Mouse (Mus musculus) layer of hippocampus, postnatal 36 days (tissue): ENCODE data around the gene Gpr146. TPM values are rescaled to one million over a fixed set of nuclear protein-coding genes. Genes with fewer than 3 reads are reported as not detected.

Experiments used
- DNase-seq, 2 experiments: peaks; one replicate each; pipeline ENCODE4 v3.0.0; 2022
- total RNA-seq, 2 experiments: library from RNA; stranded (reverse); gene quantifications; 2 replicates each; pipeline ENCODE4 v1.2.3; 2021

Gene Gpr146
- total RNA-seq, 2 experiments from 2014 or later, result 11.0 to 13.1 TPM

DNA sequence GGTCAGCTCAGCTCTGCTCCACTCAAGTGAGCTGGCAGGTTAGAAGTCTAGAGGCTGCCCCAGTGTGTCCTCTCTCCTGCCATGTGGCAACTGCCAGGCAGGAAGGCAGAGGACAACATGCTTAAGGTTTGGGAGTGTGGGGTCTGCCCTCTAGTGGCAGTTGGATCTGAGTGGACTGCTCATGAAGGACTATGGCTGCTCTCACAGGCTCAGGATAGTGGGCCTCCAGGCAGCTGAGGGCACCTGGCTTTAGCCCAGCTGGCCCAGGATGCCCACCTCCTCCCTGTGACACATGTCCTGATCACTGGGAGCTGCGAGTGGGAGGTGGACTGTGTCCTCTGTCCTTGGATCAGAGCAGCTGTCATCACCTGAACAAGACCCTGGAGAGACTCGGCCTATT is 18.8 kb upstream of the Gpr146 start:
- no peak for DNase-seq

DNA sequence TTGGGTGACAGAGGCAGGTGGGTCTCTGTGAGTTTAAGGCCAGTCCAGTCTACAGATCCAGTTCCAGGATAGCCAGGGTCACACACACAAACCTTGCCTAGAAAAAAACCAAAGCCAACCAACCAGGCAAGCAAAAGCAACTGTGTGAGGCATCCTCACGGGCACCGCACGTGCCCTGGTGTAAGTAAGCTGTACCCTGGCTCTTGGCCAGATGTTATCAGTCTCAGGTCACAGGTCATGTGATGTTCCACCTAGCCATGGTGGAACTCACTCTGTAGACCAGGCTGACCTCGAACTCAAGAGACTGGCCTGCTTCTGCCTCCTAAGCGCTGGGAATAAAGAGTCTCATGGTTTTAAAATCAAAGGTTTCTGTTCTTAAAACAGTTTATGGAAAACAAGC is 18.3 kb upstream of the Gpr146 start:
- no peak for DNase-seq

DNA sequence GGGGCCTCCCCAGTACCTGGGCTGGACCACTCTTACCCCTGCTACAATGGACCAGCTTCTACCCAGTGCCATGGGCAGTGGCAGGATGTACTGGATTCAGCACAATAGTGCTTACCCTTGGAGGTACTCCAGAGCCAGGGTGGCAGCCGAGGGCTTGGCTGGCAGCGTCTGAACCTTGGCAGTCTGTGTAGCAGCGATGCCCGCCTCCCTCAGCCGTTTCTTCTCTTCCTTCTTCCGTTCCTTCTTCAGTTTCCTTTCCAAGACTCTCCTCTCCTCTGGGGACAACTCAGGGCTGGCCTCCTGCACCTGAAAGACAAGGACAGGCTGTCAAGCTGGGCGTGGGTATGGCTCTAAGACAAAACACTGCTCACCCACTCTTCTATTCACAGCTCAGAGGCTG is 13.6 kb upstream of the Gpr146 start:
- no peak for DNase-seq

DNA sequence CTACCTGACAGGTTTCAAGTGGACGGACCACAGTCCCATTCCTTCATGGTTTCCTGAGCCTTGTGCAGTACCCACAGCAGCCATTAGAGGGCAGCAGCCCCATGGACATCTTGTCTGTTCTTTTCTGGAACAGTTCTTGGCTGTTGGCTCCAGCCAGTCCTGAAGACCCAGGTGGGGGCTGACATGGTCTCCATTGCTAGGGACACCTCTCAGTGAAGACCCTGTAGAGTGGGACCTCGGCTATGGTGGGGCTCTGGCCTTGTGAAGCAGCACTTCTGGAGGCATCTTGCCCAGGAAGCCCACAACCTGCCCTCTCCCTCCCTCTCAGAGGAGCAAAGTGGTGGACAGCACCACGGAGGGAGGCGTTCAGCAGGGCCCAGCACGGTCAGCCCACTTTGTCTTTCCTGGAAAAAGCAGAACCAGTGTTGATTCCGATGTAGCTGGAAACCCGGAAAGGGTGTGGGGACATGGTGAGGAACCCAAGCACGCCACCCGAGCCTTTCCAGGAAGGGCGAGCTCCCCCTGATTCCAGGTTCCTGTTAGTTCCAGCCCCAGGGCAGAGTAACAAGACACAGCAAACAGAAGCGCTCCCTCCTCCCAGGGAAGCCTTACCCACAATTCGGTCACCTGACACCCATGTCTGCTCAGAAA is 13.1 kb upstream of the Gpr146 start:
- peak; percentile 84 to 88 for DNase-seq

DNA sequence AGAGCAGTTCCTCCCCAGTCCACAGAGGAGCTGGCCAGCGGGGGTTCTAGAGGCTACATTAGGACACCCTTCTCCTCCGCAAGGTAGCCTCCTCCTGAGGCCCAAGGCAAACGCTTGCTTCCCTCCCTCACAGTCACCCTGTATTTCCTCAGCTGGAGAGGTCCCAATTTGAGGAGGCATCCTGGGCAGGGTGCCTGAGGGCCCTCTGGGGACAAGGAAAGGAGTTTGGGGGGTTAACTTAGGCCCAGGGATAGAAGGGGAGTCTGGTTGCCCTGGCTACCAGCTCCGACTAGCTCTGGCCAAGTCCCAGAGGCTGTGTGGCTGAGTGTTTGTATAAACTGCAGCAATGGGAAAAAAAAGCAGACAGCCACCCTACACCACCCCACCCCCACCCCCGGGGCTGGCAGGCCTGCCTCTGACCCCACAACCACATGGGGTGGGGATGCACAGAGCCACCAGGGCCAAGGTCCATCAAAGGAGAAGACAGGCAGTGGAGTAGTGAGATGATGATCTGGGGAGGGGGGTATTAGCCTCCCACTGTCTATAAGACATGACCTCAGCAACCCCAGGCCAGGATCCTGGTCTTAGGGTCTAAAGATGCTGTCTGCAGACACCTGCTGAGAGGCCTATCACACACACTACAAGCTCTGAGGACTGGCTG is 12.5 kb upstream of the Gpr146 start:
- no peak for DNase-seq

DNA sequence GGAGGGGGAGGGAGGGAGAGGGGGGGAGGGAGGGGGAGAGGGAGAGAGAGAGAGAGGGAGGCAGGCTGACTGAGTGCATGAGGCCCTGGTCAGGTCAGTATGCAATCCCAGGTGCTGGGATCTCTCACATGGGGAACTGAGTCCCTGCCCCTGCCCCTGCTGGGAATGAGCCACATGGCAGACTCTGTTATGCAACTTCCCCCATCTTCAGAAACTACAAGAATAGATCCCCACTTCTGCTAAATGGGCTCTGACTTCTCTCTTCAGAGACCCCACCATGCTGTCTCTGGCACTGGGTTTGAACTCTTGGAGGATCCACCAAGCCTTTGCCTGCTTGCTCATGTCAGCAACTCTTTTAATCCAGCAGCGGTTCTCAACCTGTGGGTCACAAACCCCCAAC is 11.7 kb upstream of the Gpr146 start:
- DNase-seq, result no peak

DNA sequence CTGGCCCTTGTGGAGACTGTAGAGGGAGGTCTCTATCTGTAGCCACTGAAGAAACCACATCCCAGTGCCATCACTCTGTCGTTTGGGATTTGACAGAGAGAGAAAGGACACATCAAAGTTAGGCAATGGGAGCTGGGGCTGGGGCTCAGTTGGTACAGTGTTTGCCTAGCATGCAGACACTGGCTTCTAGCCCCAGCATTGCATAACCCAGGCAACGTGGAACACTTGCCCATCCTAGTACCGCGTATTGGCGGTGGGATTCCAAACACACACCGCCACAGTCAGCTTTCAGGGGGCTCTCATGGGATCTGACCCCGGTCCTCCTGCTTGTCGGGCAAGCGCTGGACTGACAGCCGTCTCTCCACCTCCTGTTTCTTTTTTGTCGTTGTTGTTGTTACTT is 11.0 kb upstream of the Gpr146 start:
- DNase-seq, result no peak

DNA sequence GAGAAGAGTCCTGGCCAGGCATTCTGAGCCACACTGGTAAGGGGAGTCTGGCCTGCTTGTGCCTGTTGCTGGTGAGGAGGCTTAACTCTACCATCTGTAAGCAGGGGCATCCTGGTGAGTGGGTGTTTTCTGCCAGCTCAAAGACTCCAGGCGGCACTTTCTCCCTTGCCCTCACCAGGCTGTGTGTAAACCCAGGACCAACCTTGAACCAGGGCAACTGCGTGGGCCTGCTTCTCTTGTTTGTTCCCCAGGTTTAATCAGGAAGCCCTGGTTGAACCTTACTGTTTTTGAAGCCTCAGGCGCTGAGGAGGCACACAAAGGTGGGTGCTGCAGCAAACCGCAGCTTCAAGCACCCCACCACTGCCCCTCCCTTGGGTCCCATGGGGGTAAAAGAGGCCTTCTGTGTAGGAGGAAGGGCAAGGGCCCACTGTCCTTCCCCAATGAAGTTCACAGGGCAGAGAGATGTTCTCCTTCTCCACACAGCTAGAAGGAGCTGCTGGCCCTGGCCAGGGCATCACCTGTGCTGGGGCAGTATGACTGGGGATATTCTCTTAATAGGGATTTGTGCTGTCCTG is 9.5 kb upstream of the Gpr146 start:
- DNase-seq, result no peak

DNA sequence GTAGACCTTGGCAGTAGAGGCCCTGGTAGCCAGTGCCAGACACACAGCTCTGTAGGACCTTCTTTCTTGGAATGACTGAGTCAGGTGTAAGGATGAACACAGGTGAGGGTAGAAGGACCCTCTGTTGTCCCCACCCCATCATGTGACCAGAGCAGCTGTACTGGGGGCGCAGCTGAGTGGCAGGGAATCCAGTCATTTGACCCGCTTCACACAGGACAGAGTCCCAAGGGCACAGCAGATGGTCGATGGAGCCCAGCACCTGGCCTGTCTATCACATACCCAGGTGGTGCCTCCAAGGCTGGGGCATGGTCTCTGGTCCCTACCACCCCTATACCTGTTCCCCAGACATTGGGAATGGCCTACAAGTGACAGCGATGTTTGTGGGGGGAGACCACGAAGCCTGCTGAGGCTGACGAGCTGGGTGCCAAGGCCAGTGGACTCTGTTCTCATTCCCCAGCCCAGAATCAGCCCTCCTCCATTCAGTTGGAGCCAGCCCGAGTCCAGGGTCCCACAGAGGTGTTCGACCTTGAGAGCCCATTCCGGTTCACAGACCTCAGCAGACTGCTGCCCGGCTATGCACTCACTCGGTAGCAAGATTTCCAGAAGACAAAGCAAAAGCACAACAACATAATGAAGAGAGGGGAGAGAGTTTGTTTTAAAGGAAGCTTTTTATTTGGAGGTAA is 8.7 kb upstream of the Gpr146 start:
- no peak for DNase-seq

DNA sequence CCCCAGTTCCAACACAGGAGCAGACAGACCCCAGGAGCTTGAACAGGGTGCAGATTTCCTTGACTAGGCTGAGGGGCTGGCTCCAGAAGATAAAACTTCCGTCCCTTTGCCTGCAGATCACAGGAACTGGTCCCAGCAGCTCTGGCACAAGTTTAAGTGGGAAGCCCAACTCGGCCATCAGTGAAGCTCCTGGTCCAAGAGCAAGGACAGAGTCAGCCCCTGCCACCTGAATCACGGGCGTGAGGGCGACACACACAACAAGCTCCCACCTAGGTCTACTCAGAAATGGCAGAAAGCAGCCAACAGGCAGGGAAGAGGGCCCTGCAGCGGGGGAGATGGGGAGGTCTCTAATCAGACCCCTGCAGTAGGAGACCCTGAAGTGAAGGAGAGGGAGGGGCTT is 7.2 kb upstream of the Gpr146 start:
- no peak for DNase-seq

DNA sequence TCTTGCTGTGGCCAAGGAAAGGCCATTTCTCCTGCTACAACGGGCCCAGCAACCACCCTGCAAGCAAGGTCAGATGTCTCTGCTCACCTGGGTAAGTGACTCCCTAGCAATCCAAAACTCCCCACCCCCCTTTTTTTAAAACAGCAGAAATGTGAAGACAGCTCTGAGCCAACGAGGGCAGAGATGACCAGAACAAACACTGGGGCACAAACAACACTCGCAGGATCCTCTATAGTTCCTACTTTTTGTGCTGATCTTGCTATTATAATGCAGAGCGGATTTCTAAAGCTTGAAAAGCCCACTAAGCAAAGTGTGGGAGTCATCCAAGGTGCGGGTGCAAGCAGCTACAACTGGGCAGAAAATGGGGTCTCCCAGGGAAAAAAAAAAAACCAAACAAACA is 6.4 kb upstream of the Gpr146 start:
- DNase-seq, result no peak

DNA sequence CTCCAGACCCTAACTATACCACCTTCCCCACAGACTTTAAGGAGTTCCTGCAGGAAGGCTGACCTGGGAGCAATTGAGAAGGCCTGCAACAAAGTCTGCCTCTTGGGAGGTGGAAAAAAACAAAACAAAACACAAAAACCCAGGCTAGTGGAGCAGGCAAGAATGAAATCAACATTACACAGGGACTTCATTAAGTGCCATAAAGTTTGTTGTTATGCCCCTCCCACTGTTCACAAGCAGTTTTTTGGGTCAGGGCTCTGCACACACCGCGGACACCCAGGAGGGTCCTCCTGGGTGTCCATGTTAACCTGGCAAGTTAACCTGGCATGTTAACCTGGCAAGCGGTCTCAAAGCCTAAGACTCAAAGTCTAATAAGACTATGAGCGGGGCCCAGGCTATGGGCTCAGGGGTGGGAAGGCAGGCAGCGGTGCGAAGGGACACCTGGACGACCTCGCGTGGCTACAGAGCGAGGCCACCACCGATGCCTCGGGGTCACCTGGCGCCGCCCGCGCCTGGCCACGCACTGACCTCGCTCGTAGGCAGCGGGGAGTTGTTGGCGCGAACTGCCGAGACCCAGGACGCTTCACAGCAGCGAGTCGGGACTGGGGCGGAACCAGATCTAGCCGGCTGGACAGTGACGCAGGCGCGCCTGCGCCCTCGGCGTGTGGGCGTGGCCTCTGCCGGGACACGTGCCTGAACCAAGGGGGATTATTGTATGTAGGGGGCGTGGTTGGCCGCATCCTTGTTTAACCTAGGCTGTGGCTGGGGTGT is 5.7 kb upstream of the Gpr146 start:
- DNase-seq, result peak; percentile 82 to 84

DNA sequence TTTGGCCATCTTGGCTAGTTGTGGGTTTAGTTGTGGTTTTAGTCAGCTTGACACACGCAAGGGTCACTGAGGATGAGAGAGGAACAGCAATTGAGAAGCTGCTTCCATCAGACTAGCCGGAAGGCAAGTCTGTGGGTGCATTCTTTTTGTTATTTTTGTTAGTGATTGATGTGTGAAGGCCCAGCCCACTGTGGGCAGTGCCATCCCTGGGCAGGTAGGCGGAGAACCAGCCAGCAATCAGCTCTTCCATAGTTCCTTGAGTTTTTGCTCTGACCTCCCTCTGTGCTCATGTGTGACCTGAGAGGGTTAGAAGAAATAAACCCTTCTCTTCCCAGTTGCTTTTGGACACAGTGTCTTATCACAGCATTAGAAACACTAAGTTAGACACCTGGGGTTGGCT is 4.4 kb upstream of the Gpr146 start:
- no peak for DNase-seq

DNA sequence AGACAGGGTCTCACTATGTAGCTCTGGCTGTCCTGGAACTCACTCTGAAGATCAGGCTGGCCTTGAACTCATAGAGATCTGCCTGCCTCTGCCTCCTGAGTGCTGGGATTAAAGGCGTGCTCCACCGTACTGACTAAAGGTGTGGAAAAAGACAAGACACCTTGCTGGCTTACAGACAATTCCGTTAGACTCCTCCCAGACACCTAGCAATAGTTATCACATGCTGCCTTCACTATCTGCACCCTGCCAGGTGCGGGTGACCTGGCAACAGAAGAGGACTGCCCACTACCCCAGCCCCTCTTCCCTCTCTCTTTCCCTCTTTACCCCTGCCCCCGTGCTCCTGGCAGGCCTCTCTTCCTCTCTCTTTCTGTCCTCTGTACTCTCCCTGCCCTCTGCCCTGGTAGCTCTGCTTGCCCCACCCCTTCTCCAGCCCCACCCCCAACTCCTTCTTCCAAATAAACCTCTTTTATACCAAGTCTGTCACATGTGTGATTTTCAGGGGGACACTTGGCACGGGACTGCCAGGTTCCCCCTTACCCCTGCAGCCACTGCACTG is 3.5 kb upstream of the Gpr146 start:
- DNase-seq, result no peak

DNA sequence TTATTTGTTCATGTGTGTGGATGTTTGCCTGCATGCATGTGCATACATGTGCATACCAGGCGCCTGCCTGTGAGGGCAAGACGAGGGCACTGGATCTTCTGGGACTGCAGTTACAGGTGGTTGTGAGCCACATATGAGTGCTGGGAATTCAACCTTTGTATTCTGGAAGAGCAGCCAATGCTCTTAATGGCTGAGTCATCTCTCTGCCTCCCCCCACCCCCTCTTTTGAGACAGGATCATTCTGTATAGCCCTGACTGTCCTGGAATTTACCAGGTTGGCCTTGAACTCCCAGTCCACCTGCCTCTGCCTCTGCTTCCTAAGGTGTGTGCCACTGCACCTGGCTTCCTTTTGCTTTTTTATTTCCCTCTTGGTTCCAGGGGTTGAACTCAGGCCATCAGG is 2.7 kb upstream of the Gpr146 start:
- DNase-seq, result no peak

DNA sequence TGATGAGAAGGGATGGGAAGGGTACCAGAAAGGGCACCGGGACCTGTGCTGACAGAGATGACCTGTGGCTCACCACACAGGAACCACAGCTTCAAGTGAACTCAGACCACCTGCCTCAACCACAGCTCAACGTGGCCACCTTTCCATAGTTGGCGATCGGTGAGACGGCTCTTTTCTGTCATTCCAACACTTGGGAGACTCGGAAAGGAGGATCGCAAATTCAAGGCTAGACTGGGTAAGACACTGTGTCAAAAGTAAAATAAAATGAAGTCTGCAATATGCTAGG is 717 bp downstream of the Gpr146 start:
- no peak for DNase-seq

DNA sequence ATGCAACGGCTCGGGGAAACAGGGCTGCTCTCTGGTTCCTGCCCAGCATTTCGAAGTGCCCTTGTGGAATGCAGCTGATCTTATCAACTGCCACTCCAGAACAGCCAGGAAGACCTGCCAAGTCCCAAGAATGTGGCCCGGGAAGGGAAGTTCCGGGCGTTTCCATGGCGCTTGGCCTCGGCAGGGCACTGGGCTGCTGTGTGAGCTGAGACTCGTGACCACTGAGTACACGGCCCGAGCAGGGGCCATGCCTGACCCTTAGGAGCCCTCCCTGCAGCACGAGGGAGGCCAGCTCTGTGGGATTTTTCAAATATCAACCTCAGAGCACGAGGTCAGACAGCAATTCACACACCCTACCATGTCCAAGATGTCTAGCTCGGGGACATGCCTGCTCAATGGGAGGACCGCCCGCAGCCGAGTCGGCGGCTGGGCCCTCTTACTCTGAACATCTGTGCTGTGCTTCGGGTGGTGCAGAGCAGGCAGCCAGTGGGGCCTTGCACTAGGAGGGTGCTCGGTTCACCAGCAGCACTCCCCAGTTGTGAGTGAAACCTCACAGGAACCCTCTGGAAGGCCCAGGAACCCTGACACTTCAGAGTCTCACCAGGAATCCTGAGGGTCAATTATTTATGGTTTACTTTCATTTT is 1.6 kb downstream of the Gpr146 start:
- no peak for DNase-seq

DNA sequence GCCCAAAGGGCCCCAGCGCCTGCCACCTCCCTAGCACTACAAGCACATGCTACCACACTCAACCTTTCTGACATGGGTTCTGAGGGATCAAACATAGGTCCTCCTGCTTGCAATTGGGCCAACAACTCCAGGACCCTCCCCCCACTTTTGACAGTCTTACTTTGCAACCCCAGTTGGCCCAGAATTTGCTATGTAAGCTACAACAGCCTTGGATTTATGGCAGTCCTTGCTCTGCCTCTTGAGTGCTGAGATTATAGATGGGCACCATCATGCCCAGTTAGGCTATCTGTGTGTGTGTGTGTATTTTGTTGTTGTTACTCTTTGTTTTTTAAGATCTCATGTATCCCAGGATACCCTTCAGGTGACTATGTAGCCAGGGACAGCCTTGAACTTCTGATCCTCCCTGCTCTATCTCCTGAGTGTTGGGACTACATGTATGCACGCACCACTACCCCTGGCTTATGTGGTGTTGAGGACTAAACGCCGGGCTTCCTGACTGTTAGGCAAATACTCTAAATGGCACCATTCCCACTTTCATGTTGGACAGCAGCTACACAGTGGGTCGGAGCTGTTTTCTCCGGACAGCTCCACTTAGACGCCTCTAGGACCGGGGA is 2.4 kb downstream of the Gpr146 start:
- no peak for DNase-seq

DNA sequence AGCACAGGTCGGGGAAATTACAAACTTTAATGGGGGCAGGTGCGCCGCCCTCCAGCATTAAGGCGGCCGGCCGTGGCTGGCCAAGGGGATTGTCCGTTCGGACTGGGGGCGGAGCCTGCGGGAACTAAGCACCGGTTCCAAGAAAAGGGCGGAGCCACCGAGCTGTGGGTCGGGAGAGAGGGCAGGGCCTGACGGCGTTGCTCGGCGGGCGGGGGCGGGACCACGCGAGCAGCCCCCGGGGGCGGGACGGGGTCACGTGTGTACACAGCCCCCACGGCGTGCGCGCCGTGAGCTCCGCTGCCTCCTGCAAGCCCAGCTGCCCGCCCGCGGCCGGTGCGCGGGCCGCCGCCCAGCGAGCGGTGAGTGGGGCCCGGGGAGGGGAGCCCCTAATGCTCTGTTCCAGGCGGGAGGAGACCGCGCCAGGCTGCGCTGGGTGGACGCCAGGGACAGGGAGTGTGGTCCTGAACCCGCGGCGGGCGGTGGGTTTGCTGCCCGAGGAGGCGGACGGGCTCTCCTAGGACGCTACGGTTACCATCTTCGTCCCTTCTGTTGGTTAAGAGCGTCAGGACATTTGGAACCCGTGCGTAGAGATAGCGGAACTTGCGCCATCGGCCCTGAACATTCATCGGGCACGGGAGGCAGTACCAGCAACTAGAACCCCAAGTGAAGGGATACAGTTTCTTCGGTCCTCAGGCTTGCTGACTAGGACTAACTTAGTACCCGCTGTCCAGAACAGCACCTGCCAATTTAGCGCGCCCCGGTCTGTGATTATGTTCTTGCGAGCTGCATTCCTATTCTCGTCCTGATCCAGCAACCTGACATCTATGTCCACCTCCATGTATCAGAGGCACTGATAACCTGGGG is 3.1 kb downstream of the Gpr146 start:
- DNase-seq, result peak; percentile 84 to 88

DNA sequence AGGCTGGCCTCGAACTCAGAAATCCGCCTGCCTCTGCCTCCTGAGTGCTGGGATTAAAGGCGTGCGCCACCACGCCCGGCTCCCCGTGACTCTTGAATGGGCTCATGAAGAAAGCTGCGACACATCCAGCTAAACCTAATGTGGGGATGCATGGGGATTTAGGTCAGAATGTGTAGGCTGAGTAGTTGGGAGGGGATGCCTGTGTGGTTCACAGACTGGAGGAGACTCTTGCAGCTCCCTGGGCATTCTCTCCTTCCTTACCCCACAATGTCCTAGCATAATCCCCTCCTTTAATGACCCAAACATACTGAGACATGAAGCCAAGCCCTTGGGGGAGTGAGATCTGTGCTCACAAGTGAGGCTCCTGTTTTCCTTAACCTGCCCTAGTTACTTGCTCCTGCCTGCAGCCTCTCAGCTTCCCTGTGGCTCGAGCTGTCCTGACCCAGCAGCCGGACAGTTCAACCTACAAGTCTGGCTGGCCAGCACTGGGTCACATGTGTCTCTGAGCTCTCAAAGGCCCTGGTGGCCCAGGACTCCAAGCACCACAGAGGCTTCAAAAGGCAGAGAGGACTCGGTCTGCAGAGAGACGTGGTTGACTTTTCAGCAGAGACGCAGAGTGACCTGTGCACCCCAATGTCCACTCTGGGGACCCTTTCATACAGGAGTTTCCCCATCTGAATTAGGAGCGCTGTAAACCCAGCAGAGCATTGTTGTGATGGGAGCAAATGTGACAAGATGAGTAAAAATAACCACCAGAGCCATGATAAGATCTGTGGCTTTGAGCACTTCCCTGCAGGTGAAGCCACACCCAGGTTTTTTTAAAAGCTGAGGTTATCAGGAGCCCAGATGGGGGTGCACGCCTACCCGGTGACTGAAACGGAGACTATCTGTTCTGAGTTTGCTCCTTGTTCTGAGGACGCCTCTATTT is 4.4 kb downstream of the Gpr146 start:
- no peak for DNase-seq
